Mouse (Mus musculus) monocyte, adult 2 months (primary cell): ENCODE data around the gene Ranbp9.
A peak's percentile ranks its signal among the peaks of the same experiment; 100 is the strongest.

Experiments used
- DNase-seq, 2 experiments: peaks; one replicate each; pipeline ENCODE4 v3.0.0; 2022; ENCODE audit warnings: low spot score in 2 of 2, low read depth in 1 of 2

The Ranbp9 gene

GRCm38 (mm10) chr13:43452843-43453605, 28.1 kb downstream of the Ranbp9 start:
- DNase-seq: no peak

- DNase-seq: no peak
These were observed 28.9 kb downstream of the Ranbp9 start for GRCm38 (mm10) chr13:43452177-43452576.

GRCm38 (mm10) chr13:43450686-43451085, 30.4 kb downstream of the Ranbp9 start:
- no peak for DNase-seq

GRCm38 (mm10) chr13:43447721-43448120, 33.4 kb downstream of the Ranbp9 start:
- DNase-seq: no peak

GRCm38 (mm10) chr13:43445754-43446153, 35.3 kb downstream of the Ranbp9 start:
- DNase-seq: no peak

GRCm38 (mm10) chr13:43444717-43445116, 36.4 kb downstream of the Ranbp9 start:
- DNase-seq: no peak

- DNase-seq: no peak
These were observed 37.4 kb downstream of the Ranbp9 start for GRCm38 (mm10) chr13:43443706-43444105.

- no peak for DNase-seq
These were observed 38.5 kb downstream of the Ranbp9 start for GRCm38 (mm10) chr13:43442551-43442950.

GRCm38 (mm10) chr13:43440376-43440775, 40.7 kb downstream of the Ranbp9 start:
- no peak for DNase-seq

- no peak for DNase-seq
These were observed 47.7 kb downstream of the Ranbp9 start for GRCm38 (mm10) chr13:43433395-43433794.

- DNase-seq: no peak
These were observed 52.6 kb downstream of the Ranbp9 start for GRCm38 (mm10) chr13:43428436-43428835.

GRCm38 (mm10) chr13:43415249-43415648, 65.8 kb downstream of the Ranbp9 start:
- no peak for DNase-seq

- no peak for DNase-seq
These were observed 67.5 kb downstream of the Ranbp9 start for GRCm38 (mm10) chr13:43413611-43414010.

GRCm38 (mm10) chr13:43412311-43412710, 68.8 kb downstream of the Ranbp9 start:
- no peak for DNase-seq

GRCm38 (mm10) chr13:43399576-43399975, 81.5 kb downstream of the Ranbp9 start:
- DNase-seq: no peak

GRCm38 (mm10) chr13:43398297-43399080, 82.6 kb downstream of the Ranbp9 start, which contains the start of gene Nol7:
Nol7 (plus strand) TSS chr13:43398390.
- DNase-seq: peak; percentile 81 to 91

- no peak for DNase-seq
These were observed 83.3 kb downstream of the Ranbp9 start for GRCm38 (mm10) chr13:43397700-43398296.

- no peak for DNase-seq
These were observed 95.8 kb downstream of the Ranbp9 start for GRCm38 (mm10) chr13:43385321-43385720.

GRCm38 (mm10) chr13:43379989-43380388, 101.1 kb downstream of the Ranbp9 start:
- DNase-seq: no peak

GRCm38 (mm10) chr13:43374918-43375432, 106.1 kb downstream of the Ranbp9 start:
- DNase-seq: no peak

GRCm38 (mm10) chr13:43374205-43374604, 106.9 kb downstream of the Ranbp9 start:
- no peak for DNase-seq

- DNase-seq: no peak
These were observed 108.2 kb downstream of the Ranbp9 start for GRCm38 (mm10) chr13:43372892-43373291.
